Mouse (Mus musculus): ENCODE measurements around the gene Srpx2.
A peak's percentile ranks its signal among the peaks of the same experiment; 100 is the strongest.

Gene Srpx2

GRCm38 (mm10) chrX:133908261-133908660 is at the start of gene Srpx2:
Gene Srpx2, plus strand, starts transcription at chrX:133908426.
- DNase-seq (ENCODE audit: low read depth, low spot score), result no peak

DNA sequence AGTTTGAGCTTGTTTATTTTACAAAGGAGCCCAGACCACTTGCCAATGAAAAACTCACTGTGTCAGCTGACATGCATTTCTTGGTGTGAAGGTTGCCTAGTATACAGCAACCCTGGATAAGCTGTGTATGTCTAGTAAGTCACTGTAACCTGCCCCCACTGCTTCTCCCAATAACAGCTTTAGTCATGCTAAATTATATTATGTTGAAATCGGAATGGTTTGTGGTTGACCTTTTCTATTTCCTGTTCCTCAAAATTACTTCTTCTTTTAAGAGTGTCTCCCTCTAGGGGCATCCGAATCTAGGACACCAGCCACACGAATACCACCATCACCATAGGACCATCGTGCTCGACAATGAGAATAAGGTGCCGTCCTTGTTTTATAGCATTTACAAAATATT is 38.5 kb upstream of the Srpx2 start:
- DNase-seq (ENCODE audit: low read depth, low spot score), result no peak

DNA sequence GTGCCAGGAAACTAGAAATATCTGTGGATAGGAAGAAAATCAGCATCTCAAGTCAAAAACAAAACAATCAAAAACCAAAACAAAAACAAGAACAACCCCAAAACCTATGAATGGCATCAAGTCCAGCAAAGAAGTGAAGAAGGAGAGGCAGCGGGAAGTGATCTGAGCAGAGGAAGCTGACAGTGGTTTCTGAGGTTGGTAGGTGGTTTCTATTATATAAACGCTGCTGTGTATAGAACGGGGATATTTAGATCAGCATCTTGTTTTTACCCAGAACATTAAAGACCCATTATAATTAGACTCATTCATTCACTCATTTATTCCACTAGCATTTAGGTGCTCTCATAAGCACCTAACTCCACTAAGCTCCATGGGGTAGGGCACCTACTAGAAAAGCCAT is 20.9 kb upstream of the Srpx2 start:
- peak; percentile 9 for DNase-seq (ENCODE audit: low read depth, low spot score)

- no peak for DNase-seq (ENCODE audit: low read depth, low spot score)
Observed at GRCm38 (mm10) chrX:133888111-133888510, 20.1 kb upstream of the Srpx2 start.

DNA sequence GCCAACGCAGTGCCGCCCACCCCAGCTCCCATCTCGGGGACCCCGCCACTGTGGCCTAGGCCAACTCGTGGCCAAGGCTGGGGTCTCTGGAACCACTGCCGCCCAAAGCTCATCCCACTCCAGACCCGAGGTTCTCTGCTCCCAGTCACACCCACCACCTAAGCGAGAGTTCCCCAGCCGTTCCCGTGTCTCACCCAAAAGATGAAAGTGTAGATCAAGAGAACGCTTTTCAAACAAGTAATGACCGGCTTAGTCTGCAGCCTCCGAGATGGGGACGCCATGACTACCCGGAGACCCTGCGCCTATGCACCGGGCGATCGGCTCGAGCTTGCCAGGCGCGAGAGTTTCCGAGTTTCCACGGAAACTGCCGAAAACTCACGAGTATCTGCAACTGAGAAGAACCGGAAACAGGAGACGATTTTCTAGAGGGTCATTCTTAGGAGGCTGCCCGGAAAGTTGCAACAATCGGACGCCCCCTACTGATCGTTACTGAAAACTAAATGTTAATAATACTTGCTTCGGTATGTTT is 10.1 kb upstream of the Srpx2 start, which contains the start of gene Tspan6:
Gene Tspan6, minus strand, starts transcription at position 416 of the 529 bp plus-strand sequence.
- peak; percentile 74 for DNase-seq (ENCODE audit: low read depth, low spot score)

- no peak for DNase-seq (ENCODE audit: low read depth, low spot score)
Observed at GRCm38 (mm10) chrX:133911397-133912103, 3.3 kb downstream of the Srpx2 start.

DNA sequence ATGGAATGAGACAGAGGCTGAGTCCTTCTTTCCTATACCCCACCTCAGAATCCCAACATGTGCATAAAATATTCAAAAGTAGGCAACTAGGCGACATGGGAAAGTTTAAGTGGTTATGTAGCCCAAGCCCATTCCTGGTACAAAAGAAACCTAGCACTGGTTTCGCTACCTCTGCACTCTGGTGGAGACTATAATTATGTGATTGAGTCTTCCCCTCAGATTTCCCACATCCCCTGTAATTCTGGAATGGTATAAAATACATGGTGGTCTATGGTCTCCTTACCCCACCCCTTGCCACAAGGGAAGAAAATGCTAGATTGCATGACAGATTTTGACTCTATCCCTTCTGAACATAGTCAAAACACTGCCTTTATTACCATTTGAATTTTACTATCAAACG is 4.8 kb downstream of the Srpx2 start:
- no peak for DNase-seq (ENCODE audit: low read depth, low spot score)

DNA sequence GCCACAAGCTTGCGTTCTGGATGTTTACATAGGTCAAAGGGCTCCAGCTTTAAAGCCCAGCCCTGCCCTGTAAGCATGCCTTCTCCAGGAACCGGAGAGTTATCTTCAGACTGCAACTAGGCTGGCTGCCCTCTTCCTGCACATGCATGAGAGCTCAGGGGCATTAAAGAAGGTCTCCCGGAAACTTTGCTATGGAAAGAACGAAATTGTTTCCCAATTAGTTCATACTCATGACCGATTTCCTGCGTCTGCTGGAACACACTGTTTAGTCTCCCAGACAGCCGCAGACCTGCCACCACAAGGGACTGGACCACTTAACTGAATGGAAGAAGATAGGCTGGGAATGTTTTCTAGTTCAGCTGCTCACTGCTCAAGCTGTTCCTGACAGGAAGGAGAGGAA is 6.0 kb downstream of the Srpx2 start:
- DNase-seq (ENCODE audit: low read depth, low spot score), result no peak

GRCm38 (mm10) chrX:133921187-133921586 is 13.0 kb downstream of the Srpx2 start:
- no peak for DNase-seq (ENCODE audit: low read depth, low spot score)

DNA sequence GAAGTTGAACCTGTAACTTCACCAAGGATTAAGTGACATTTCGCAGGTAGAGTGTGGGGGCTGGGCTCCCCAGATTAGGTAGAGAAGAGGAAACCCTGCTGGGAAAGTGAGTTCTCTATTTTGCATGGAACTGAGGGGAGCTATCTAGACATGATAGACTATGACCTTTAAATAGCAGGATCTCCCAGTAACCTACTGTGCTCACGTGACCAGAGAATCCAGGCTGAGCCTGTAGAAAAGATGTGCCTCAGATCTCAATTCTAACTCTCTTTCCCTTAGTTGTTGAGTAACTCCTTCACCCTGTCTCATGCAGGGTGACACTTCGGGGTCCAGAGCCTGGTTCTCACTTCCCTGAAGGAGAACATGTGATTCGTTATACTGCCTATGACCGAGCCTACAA is 18.5 kb downstream of the Srpx2 start:
- no peak for DNase-seq (ENCODE audit: low read depth, low spot score)

DNA sequence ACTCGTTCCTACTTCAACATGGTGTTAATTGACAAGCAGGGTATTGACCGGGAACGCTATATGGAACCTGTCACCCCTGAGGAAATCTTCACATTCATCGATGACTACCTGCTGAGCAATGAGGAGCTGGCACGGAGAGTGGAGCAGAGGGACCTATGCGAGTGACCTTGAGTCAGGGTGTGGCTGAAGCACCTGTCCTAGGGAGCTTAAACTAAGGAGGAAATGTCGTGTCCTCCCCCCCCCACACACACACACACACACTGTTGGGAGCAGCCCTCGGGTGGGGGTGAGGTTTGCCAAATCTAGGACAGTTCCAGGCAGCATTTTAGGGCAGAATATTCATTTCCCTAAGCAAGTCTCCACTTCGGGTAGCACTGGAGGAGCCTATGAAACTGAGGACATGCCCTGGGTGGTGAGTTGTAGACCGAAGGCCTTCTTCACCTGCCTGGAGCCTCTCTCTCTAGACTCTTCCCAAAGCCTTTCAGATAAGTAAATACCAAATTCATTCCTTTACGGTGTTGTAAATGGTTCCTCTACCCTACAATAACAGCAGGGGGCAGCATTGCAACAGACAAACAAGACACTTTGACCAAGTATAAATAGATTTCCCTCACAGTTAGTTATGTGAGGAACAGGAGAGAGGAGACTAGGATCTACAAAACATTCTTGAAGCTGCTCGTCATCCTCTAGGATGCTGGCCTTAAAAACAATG is 23.2 kb downstream of the Srpx2 start:
- DNase-seq (ENCODE audit: low read depth, low spot score), result peak; percentile 26

DNA sequence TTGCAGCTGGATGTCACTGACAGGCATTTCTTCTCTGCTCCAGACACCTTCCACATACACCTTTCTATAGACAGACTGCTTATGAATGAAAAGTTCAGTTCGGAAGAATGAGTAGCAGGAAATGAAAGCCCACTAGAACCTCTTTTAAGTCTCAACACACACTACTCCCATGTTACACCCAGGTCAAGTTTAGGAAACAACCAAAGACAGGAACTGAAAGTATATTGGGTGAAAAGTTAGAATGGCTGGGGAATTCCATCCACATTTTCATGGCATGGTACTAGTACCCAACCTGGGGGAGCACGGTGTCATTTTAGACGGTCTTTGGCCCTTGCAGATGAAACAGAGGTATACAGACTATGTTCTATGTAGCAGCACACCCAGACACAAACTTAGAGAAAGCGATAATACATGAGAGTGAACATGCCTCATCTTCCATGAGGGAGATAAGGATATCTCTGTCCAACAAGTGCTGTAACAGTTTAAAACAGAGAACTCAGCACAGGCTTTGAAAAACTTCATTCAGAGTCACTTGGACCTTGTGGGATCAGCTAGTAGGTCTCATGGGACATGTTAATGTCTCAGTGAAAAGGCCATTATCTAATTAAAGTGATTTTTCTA is 28.5 kb downstream of the Srpx2 start:
- DNase-seq (ENCODE audit: low read depth, low spot score), result no peak

- DNase-seq (ENCODE audit: low read depth, low spot score), result no peak
Observed at GRCm38 (mm10) chrX:133939561-133939960, 31.3 kb downstream of the Srpx2 start.

DNA sequence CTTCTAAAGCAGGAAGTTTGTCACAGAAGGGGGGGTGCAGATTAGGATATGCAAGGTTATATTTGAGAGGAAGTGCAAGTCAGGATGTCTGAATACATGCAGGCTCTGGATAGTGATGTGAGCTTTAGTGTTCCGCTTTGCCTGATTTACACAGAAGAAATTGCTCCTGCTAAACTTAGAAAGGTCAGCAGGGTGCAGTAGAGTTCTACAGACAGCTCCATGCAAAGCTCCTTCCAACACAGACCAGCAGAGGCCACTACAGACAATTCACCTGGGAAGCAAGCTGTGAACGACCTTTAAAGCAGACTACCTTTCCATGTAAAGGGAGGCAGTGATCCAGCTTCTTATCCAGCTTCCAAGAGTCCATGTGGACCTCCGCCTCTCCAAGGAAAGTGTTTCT is 39.2 kb downstream of the Srpx2 start:
- DNase-seq (ENCODE audit: low read depth, low spot score), result peak; percentile 52

- no peak for DNase-seq (ENCODE audit: low read depth, low spot score)
Observed at GRCm38 (mm10) chrX:133954661-133955060, 46.4 kb downstream of the Srpx2 start.

GRCm38 (mm10) chrX:133960617-133961016 is 52.4 kb downstream of the Srpx2 start:
- peak; percentile 2 for DNase-seq (ENCODE audit: low read depth, low spot score)

- no peak for DNase-seq (ENCODE audit: low read depth, low spot score)
Observed at GRCm38 (mm10) chrX:133964615-133965014, 56.4 kb downstream of the Srpx2 start.

- DNase-seq (ENCODE audit: low read depth, low spot score), result no peak
Observed at GRCm38 (mm10) chrX:133981231-133982002, 73.2 kb downstream of the Srpx2 start, which contains the start of gene Sytl4. Gene Sytl4, minus strand, starts transcription at chrX:133981812.
